Mouse (Mus musculus): ENCODE measurements around the gene Slc39a7. TPM values are rescaled to one million over a fixed set of nuclear protein-coding genes. Genes with fewer than 3 reads are reported as not detected.
"Not testable (repeated sequence)": the region's sequence is repeated elsewhere in the genome, so short reads cannot be mapped to it uniquely, and the experiment has no call there.

The Slc39a7 gene
- polyA plus RNA-seq, 1 experiment from 2014 or later = 96.5 TPM

GRCm38 (mm10) chr17:34000150-34000537 lies 31.3 kb downstream of the Slc39a7 start, which contains the start of gene H2-K1:
Gene H2-K1, minus strand, starts transcription at chr17:34000347.
- DNase-seq (ENCODE audit: low spot score) = peak; percentile 72

- peak; percentile 28 for DNase-seq (ENCODE audit: low spot score)
Observed at GRCm38 (mm10) chr17:33999341-34000149, 31.9 kb downstream of the Slc39a7 start.

GRCm38 (mm10) chr17:33998697-33999096 lies 32.8 kb downstream of the Slc39a7 start:
- not testable (repeated sequence) for DNase-seq (ENCODE audit: low spot score)

- DNase-seq (ENCODE audit: low spot score) = not testable (repeated sequence)
Observed at GRCm38 (mm10) chr17:33997025-33997424, 34.5 kb downstream of the Slc39a7 start.

GRCm38 (mm10) chr17:33995651-33996050 lies 35.8 kb downstream of the Slc39a7 start:
- DNase-seq (ENCODE audit: low spot score) = no peak

- no peak for DNase-seq (ENCODE audit: low spot score)
Observed at GRCm38 (mm10) chr17:33994959-33995358, 36.5 kb downstream of the Slc39a7 start.

GRCm38 (mm10) chr17:33991788-33992664 lies 39.5 kb downstream of the Slc39a7 start:
- DNase-seq (ENCODE audit: low spot score) = peak; percentile 76

- DNase-seq (ENCODE audit: low spot score) = peak; percentile 75
Observed at GRCm38 (mm10) chr17:33982136-33982535, 49.3 kb downstream of the Slc39a7 start.

GRCm38 (mm10) chr17:33981192-33981909 lies 50.1 kb downstream of the Slc39a7 start:
- peak; percentile 97 for DNase-seq (ENCODE audit: low spot score)

GRCm38 (mm10) chr17:33980181-33981035 lies 51.1 kb downstream of the Slc39a7 start:
- no peak for DNase-seq (ENCODE audit: low spot score)

- no peak for DNase-seq (ENCODE audit: low spot score)
Observed at GRCm38 (mm10) chr17:33979512-33980050, 51.9 kb downstream of the Slc39a7 start.

- DNase-seq (ENCODE audit: low spot score) = peak; percentile 45
Observed at GRCm38 (mm10) chr17:33978631-33979031, 52.9 kb downstream of the Slc39a7 start.

MicroRNAs within 50 kb of the gene (microRNA counts, 519-probe panel; counts per million panel counts)
- microRNA mmu-miR-219 = 473 counts per million, percentile 71 among the panel's probes with 10 or more counts

Small RNA genes lying within 50 kb of the gene (microRNA-seq; reads per million reads assigned to microRNA genes)
- gene Mir219a-1 (ENCODE audit: borderline number of aligned reads) (not detected), gene Mir219c (ENCODE audit: borderline number of aligned reads) (not detected)

Other genes with a start within 250 kb of the Slc39a7 start
- 28.7 and 36.7 TPM in 2 replicates for gene Angptl4, start 249.9 kb downstream of the Slc39a7 start, polyA plus RNA-seq (2015; fragmentation: Nextera tagmentation; extraction: Ambion mirVana)
- 19.1 and 22.0 TPM in 2 replicates for gene Kank3, start 221.2 kb downstream of the Slc39a7 start, polyA plus RNA-seq (2015; fragmentation: Nextera tagmentation; extraction: Ambion mirVana)
- gene Rps28, start 207.1 kb downstream of the Slc39a7 start, polyA plus RNA-seq (2015; fragmentation: Nextera tagmentation; extraction: Ambion mirVana) = 1,516 and 1,544 TPM in 2 replicates
- 464 TPM in 2 replicates for gene Ndufa7, start 207.1 kb downstream of the Slc39a7 start, polyA plus RNA-seq (2015; fragmentation: Nextera tagmentation; extraction: Ambion mirVana)
- 35.1 and 35.2 TPM in 2 replicates for gene Cd320, start 188.6 kb downstream of the Slc39a7 start, polyA plus RNA-seq (2015; fragmentation: Nextera tagmentation; extraction: Ambion mirVana)
- gene Gm7029, start 157.8 kb downstream of the Slc39a7 start, polyA plus RNA-seq (2015; fragmentation: Nextera tagmentation; extraction: Ambion mirVana) = not detected in 2 replicates
- gene Kifc1, start 141.0 kb downstream of the Slc39a7 start, polyA plus RNA-seq (2015; fragmentation: Nextera tagmentation; extraction: Ambion mirVana) = 5.9 and 6.8 TPM in 2 replicates
- 1.6 and 1.9 TPM in 2 replicates for gene Platr17, start 126.5 kb downstream of the Slc39a7 start, polyA plus RNA-seq (2015; fragmentation: Nextera tagmentation; extraction: Ambion mirVana)
- gene Daxx, start 122.3 kb downstream of the Slc39a7 start, polyA plus RNA-seq (2015; fragmentation: Nextera tagmentation; extraction: Ambion mirVana) = 62.9 and 67.8 TPM in 2 replicates
- gene Tapbp, start 115.8 kb downstream of the Slc39a7 start, polyA plus RNA-seq (2015; fragmentation: Nextera tagmentation; extraction: Ambion mirVana) = 131 and 140 TPM in 2 replicates
- 13.8 and 14.9 TPM in 2 replicates for gene Zbtb22, start 115.8 kb downstream of the Slc39a7 start, polyA plus RNA-seq (2015; fragmentation: Nextera tagmentation; extraction: Ambion mirVana)
- 37.5 and 42.3 TPM in 2 replicates for gene Rgl2, start 102.1 kb downstream of the Slc39a7 start, polyA plus RNA-seq (2015; fragmentation: Nextera tagmentation; extraction: Ambion mirVana)
- gene Pfdn6, start 91.3 kb downstream of the Slc39a7 start, polyA plus RNA-seq (2015; fragmentation: Nextera tagmentation; extraction: Ambion mirVana) = 218 and 225 TPM in 2 replicates
- 20.6 and 25.5 TPM in 2 replicates for gene Wdr46, start 91.0 kb downstream of the Slc39a7 start, polyA plus RNA-seq (2015; fragmentation: Nextera tagmentation; extraction: Ambion mirVana)
- gene B3galt4, start 80.2 kb downstream of the Slc39a7 start, polyA plus RNA-seq (2015; fragmentation: Nextera tagmentation; extraction: Ambion mirVana) = 13.3 and 15.8 TPM in 2 replicates
- 43.6 and 46.1 TPM in 2 replicates for gene Vps52, start 75.9 kb downstream of the Slc39a7 start, polyA plus RNA-seq (2015; fragmentation: Nextera tagmentation; extraction: Ambion mirVana)
- gene Rps18, start 75.7 kb downstream of the Slc39a7 start, polyA plus RNA-seq (2015; fragmentation: Nextera tagmentation; extraction: Ambion mirVana) = 2,265 and 2,338 TPM in 2 replicates
- gene H2-K1, start 31.3 kb downstream of the Slc39a7 start, polyA plus RNA-seq (2015; fragmentation: Nextera tagmentation; extraction: Ambion mirVana) = 528 and 569 TPM in 2 replicates
- 14.5 and 20.9 TPM in 2 replicates for gene Ring1, start 7.0 kb downstream of the Slc39a7 start, polyA plus RNA-seq (2015; fragmentation: Nextera tagmentation; extraction: Ambion mirVana)
- 77.4 and 82.2 TPM in 2 replicates for gene H2-Ke6, start 3.6 kb downstream of the Slc39a7 start, polyA plus RNA-seq (2015; fragmentation: Nextera tagmentation; extraction: Ambion mirVana)
- 47.1 and 48.9 TPM in 2 replicates for gene Rxrb, start 130 bp upstream of the Slc39a7 start, polyA plus RNA-seq (2015; fragmentation: Nextera tagmentation; extraction: Ambion mirVana)
- gene Col11a2, start 7.8 kb upstream of the Slc39a7 start, polyA plus RNA-seq (2015; fragmentation: Nextera tagmentation; extraction: Ambion mirVana) = 1.1 and 1.5 TPM in 2 replicates
- 55.0 and 57.1 TPM in 2 replicates for gene H2-Oa, start 60.7 kb upstream of the Slc39a7 start, polyA plus RNA-seq (2015; fragmentation: Nextera tagmentation; extraction: Ambion mirVana)
- 113 and 114 TPM in 2 replicates for gene H2-DMa, start 87.9 kb upstream of the Slc39a7 start, polyA plus RNA-seq (2015; fragmentation: Nextera tagmentation; extraction: Ambion mirVana)
- 98.3 and 107 TPM in 2 replicates for gene Brd2, start 91.0 kb upstream of the Slc39a7 start, polyA plus RNA-seq (2015; fragmentation: Nextera tagmentation; extraction: Ambion mirVana)
- gene H2-DMb2, start 111.6 kb upstream of the Slc39a7 start, polyA plus RNA-seq (2015; fragmentation: Nextera tagmentation; extraction: Ambion mirVana) = 57.8 and 62.9 TPM in 2 replicates
- 39.8 and 42.2 TPM in 2 replicates for gene H2-DMb1, start 121.4 kb upstream of the Slc39a7 start, polyA plus RNA-seq (2015; fragmentation: Nextera tagmentation; extraction: Ambion mirVana)
- gene Tap1, start 155.9 kb upstream of the Slc39a7 start, polyA plus RNA-seq (2015; fragmentation: Nextera tagmentation; extraction: Ambion mirVana) = 81.6 and 87.3 TPM in 2 replicates
- gene Psmb9, start 156.1 kb upstream of the Slc39a7 start, polyA plus RNA-seq (2015; fragmentation: Nextera tagmentation; extraction: Ambion mirVana) = 251 and 261 TPM in 2 replicates
- gene Psmb8, start 166.0 kb upstream of the Slc39a7 start, polyA plus RNA-seq (2015; fragmentation: Nextera tagmentation; extraction: Ambion mirVana) = 875 and 899 TPM in 2 replicates
- gene Tap2, start 171.8 kb upstream of the Slc39a7 start, polyA plus RNA-seq (2015; fragmentation: Nextera tagmentation; extraction: Ambion mirVana) = 140 and 153 TPM in 2 replicates
- gene H2-Ob, start 207.2 kb upstream of the Slc39a7 start, polyA plus RNA-seq (2015; fragmentation: Nextera tagmentation; extraction: Ambion mirVana) = 2.6 and 2.8 TPM in 2 replicates
- 1,510 and 1,544 TPM in 2 replicates for gene H2-Ab1, start 226.0 kb upstream of the Slc39a7 start, polyA plus RNA-seq (2015; fragmentation: Nextera tagmentation; extraction: Ambion mirVana)